Mouse (Mus musculus): ENCODE data around the gene St6galnac3. TPM values are rescaled to one million over a fixed set of nuclear protein-coding genes. Genes with fewer than 3 reads are reported as not detected.

The St6galnac3 gene
- polyA plus RNA-seq, 1 experiment: not detected

GRCm38 (mm10) chr3:153536260-153536659, 188.7 kb downstream of the St6galnac3 start:
- no peaks in the 10 kb centered on the region for H3K36me3 ChIP-seq (ENCODE audit: control insufficient read depth, insufficient read depth)
- no peaks in the 10 kb centered on the region for H3K27me3 ChIP-seq (ENCODE audit: control insufficient read depth, insufficient read depth, insufficient read length)
- H3K4me3 ChIP-seq (ENCODE audit: insufficient read depth, poor library complexity, severe bottlenecking): no peak overlapping the region
- TF ChIP-seq CEBPB (IDR thresholded peaks at IDR 0.05; ENCODE audit: low read depth) (no peak), FOSL1 (IDR thresholded peaks at IDR 0.05; ENCODE audit: insufficient read depth, low read length, poor library complexity, severe bottlenecking) (no peak), MYOG (IDR thresholded peaks at IDR 0.05; ENCODE audit: control insufficient read depth, extremely low read depth, insufficient read length) (no peak), MAX (IDR thresholded peaks at IDR 0.05) (no peak), MYOD1 (IDR thresholded peaks at IDR 0.05; ENCODE audit: control insufficient read depth, insufficient read length, low read depth) (no peak), CTCF (IDR thresholded peaks at IDR 0.05; ENCODE audit: control insufficient read depth, insufficient read depth, insufficient read length) (no peak), USF1 (IDR thresholded peaks at IDR 0.05; ENCODE audit: low read depth) (no peak)
- H3K79me2 ChIP-seq (ENCODE audit: control insufficient read depth, insufficient read depth): no peaks in the 10 kb centered on the region
- no peak overlapping the region for H3ac ChIP-seq (ENCODE audit: control insufficient read depth, insufficient read length, low read depth)
- no peaks in the 10 kb centered on the region for H3K79me3 ChIP-seq (ENCODE audit: low read depth)

- H3K4me3 ChIP-seq (ENCODE audit: insufficient read depth, poor library complexity, severe bottlenecking): no peak overlapping the region
- no peak for TF ChIP-seq CTCF (IDR thresholded peaks at IDR 0.05; ENCODE audit: control insufficient read depth, insufficient read depth, insufficient read length)
- no peak for TF ChIP-seq USF1 (IDR thresholded peaks at IDR 0.05; ENCODE audit: low read depth)
- TF ChIP-seq MAX (IDR thresholded peaks at IDR 0.05): no peak
- TF ChIP-seq CEBPB (IDR thresholded peaks at IDR 0.05; ENCODE audit: low read depth): no peak
- no peak for TF ChIP-seq MYOG (IDR thresholded peaks at IDR 0.05; ENCODE audit: control insufficient read depth, extremely low read depth, insufficient read length)
- TF ChIP-seq FOSL1 (IDR thresholded peaks at IDR 0.05; ENCODE audit: insufficient read depth, low read length, poor library complexity, severe bottlenecking): no peak
- TF ChIP-seq MYOD1 (IDR thresholded peaks at IDR 0.05; ENCODE audit: control insufficient read depth, insufficient read length, low read depth): no peak
- no peak overlapping the region for H3ac ChIP-seq (ENCODE audit: control insufficient read depth, insufficient read length, low read depth)
- H3K79me2 ChIP-seq (ENCODE audit: control insufficient read depth, insufficient read depth): no peaks in the 10 kb centered on the region
- no peaks in the 10 kb centered on the region for H3K79me3 ChIP-seq (ENCODE audit: low read depth)
- H3K27me3 ChIP-seq (ENCODE audit: control insufficient read depth, insufficient read depth, insufficient read length): no peaks in the 10 kb centered on the region
- H3K36me3 ChIP-seq (ENCODE audit: control insufficient read depth, insufficient read depth): no peaks in the 10 kb centered on the region
Observed at GRCm38 (mm10) chr3:153529174-153529573, 195.8 kb downstream of the St6galnac3 start.

GRCm38 (mm10) chr3:153525151-153525768, 199.7 kb downstream of the St6galnac3 start:
- no peak overlapping the region for H3K4me3 ChIP-seq (ENCODE audit: insufficient read depth, poor library complexity, severe bottlenecking)
- H3K79me2 ChIP-seq (ENCODE audit: control insufficient read depth, insufficient read depth): no peaks in the 10 kb centered on the region
- TF ChIP-seq CTCF (IDR thresholded peaks at IDR 0.05; ENCODE audit: control insufficient read depth, insufficient read depth, insufficient read length): no peak
- TF ChIP-seq FOSL1 (IDR thresholded peaks at IDR 0.05; ENCODE audit: insufficient read depth, low read length, poor library complexity, severe bottlenecking): no peak
- no peak for TF ChIP-seq USF1 (IDR thresholded peaks at IDR 0.05; ENCODE audit: low read depth)
- no peak for TF ChIP-seq CEBPB (IDR thresholded peaks at IDR 0.05; ENCODE audit: low read depth)
- no peak for TF ChIP-seq MYOD1 (IDR thresholded peaks at IDR 0.05; ENCODE audit: control insufficient read depth, insufficient read length, low read depth)
- no peak for TF ChIP-seq MAX (IDR thresholded peaks at IDR 0.05)
- TF ChIP-seq MYOG (IDR thresholded peaks at IDR 0.05; ENCODE audit: control insufficient read depth, extremely low read depth, insufficient read length): no peak
- no peaks in the 10 kb centered on the region for H3K27me3 ChIP-seq (ENCODE audit: control insufficient read depth, insufficient read depth, insufficient read length)
- no peaks in the 10 kb centered on the region for H3K36me3 ChIP-seq (ENCODE audit: control insufficient read depth, insufficient read depth)
- no peaks in the 10 kb centered on the region for H3K79me3 ChIP-seq (ENCODE audit: low read depth)
- H3ac ChIP-seq (ENCODE audit: control insufficient read depth, insufficient read length, low read depth): no peak overlapping the region

- Histone ChIP-seq H3K4me3 (ENCODE audit: insufficient read depth, poor library complexity, severe bottlenecking) (no peak overlapping the region), H3K79me3 (ENCODE audit: low read depth) (no peaks in the 10 kb centered on the region), H3K27me3 (ENCODE audit: control insufficient read depth, insufficient read depth, insufficient read length) (no peaks in the 10 kb centered on the region), H3ac (ENCODE audit: control insufficient read depth, insufficient read length, low read depth) (no peak overlapping the region), H3K79me2 (ENCODE audit: control insufficient read depth, insufficient read depth) (no peaks in the 10 kb centered on the region), H3K36me3 (ENCODE audit: control insufficient read depth, insufficient read depth) (no peaks in the 10 kb centered on the region)
- TF ChIP-seq CEBPB (IDR thresholded peaks at IDR 0.05; ENCODE audit: low read depth): no peak
- no peak for TF ChIP-seq MYOG (IDR thresholded peaks at IDR 0.05; ENCODE audit: control insufficient read depth, extremely low read depth, insufficient read length)
- no peak for TF ChIP-seq CTCF (IDR thresholded peaks at IDR 0.05; ENCODE audit: control insufficient read depth, insufficient read depth, insufficient read length)
- no peak for TF ChIP-seq MYOD1 (IDR thresholded peaks at IDR 0.05; ENCODE audit: control insufficient read depth, insufficient read length, low read depth)
- no peak for TF ChIP-seq USF1 (IDR thresholded peaks at IDR 0.05; ENCODE audit: low read depth)
- no peak for TF ChIP-seq FOSL1 (IDR thresholded peaks at IDR 0.05; ENCODE audit: insufficient read depth, low read length, poor library complexity, severe bottlenecking)
- no peak for TF ChIP-seq MAX (IDR thresholded peaks at IDR 0.05)
Observed at GRCm38 (mm10) chr3:153516848-153517247, 208.1 kb downstream of the St6galnac3 start.

GRCm38 (mm10) chr3:153513501-153514060, 211.4 kb downstream of the St6galnac3 start:
- H3K79me2 ChIP-seq (ENCODE audit: control insufficient read depth, insufficient read depth): no peaks in the 10 kb centered on the region
- H3K36me3 ChIP-seq (ENCODE audit: control insufficient read depth, insufficient read depth): no peaks in the 10 kb centered on the region
- no peaks in the 10 kb centered on the region for H3K27me3 ChIP-seq (ENCODE audit: control insufficient read depth, insufficient read depth, insufficient read length)
- TF ChIP-seq MYOG (IDR thresholded peaks at IDR 0.05; ENCODE audit: control insufficient read depth, extremely low read depth, insufficient read length) (no peak), CEBPB (IDR thresholded peaks at IDR 0.05; ENCODE audit: low read depth) (no peak), USF1 (IDR thresholded peaks at IDR 0.05; ENCODE audit: low read depth) (no peak), FOSL1 (IDR thresholded peaks at IDR 0.05; ENCODE audit: insufficient read depth, low read length, poor library complexity, severe bottlenecking) (no peak), CTCF (IDR thresholded peaks at IDR 0.05; ENCODE audit: control insufficient read depth, insufficient read depth, insufficient read length) (no peak), MYOD1 (IDR thresholded peaks at IDR 0.05; ENCODE audit: control insufficient read depth, insufficient read length, low read depth) (no peak)
- H3ac ChIP-seq (ENCODE audit: control insufficient read depth, insufficient read length, low read depth): no peak overlapping the region
- no peak overlapping the region for H3K4me3 ChIP-seq (ENCODE audit: insufficient read depth, poor library complexity, severe bottlenecking)
- H3K79me3 ChIP-seq (ENCODE audit: low read depth): no peaks in the 10 kb centered on the region
